Mouse (Mus musculus) splenic B cell, adult 2 months (primary cell): ENCODE data around the gene Gm21969.

Source experiments
- DNase-seq: peaks from one replicate; pipeline ENCODE4 v3.0.0-alpha.2; 2011; ENCODE audit warnings: low read depth, low spot score
- H3K27me3 ChIP-seq: 2 replicates; pipeline ENCODE4 v1.6.1; 2012; ENCODE audit warnings: mild to moderate bottlenecking, low read length, moderate library complexity, mixed read lengths; ENCODE audit not compliant: control insufficient read depth, poor library complexity, insufficient read depth, severe bottlenecking
- H3K36me3 ChIP-seq: 2 replicates; pipeline ENCODE4 v1.6.1; 2012; ENCODE audit warnings: mild to moderate bottlenecking, low read length, moderate library complexity, mixed read lengths; ENCODE audit not compliant: control insufficient read depth, poor library complexity, insufficient read depth, severe bottlenecking

The Gm21969 gene

GRCm38 (mm10) chr4:139580663-139581336, 22.2 kb upstream of the Gm21969 start:
- Histone ChIP-seq H3K36me3 (no peaks in the 10 kb centered on the region), H3K27me3 (no peaks in the 10 kb centered on the region; the same call in 1 of the 2 replicates)
- no peak for DNase-seq

GRCm38 (mm10) chr4:139581427-139582051, 21.4 kb upstream of the Gm21969 start:
- H3K27me3 ChIP-seq = no peaks in the 10 kb centered on the region; the same call in 1 of the 2 replicates
- no peaks in the 10 kb centered on the region for H3K36me3 ChIP-seq
- no peak for DNase-seq

- Histone ChIP-seq H3K27me3 (no peaks in the 10 kb centered on the region; the same call in 1 of the 2 replicates), H3K36me3 (no peaks in the 10 kb centered on the region)
- DNase-seq = no peak
These were observed 20.6 kb upstream of the Gm21969 start for GRCm38 (mm10) chr4:139582346-139582745.

GRCm38 (mm10) chr4:139582903-139583302, 20.1 kb upstream of the Gm21969 start:
- H3K36me3 ChIP-seq = no peaks in the 10 kb centered on the region
- no peak for DNase-seq
- H3K27me3 ChIP-seq = no peaks in the 10 kb centered on the region; the same call in 1 of the 2 replicates

- no peaks in the 10 kb centered on the region; the same call in 1 of the 2 replicates for H3K27me3 ChIP-seq
- H3K36me3 ChIP-seq = no peaks in the 10 kb centered on the region
- DNase-seq = no peak
These were observed 19.2 kb upstream of the Gm21969 start for GRCm38 (mm10) chr4:139583629-139584245.

GRCm38 (mm10) chr4:139584704-139585103, 18.3 kb upstream of the Gm21969 start:
- Histone ChIP-seq H3K27me3 (no peaks in the 10 kb centered on the region; the same call in 1 of the 2 replicates), H3K36me3 (no peaks in the 10 kb centered on the region)
- no peak for DNase-seq

GRCm38 (mm10) chr4:139585713-139586112, 17.3 kb upstream of the Gm21969 start:
- Histone ChIP-seq H3K27me3 (no peaks in the 10 kb centered on the region; the same call in 1 of the 2 replicates), H3K36me3 (no peaks in the 10 kb centered on the region)
- no peak for DNase-seq

GRCm38 (mm10) chr4:139587370-139587769, 15.6 kb upstream of the Gm21969 start:
- no peak for DNase-seq
- H3K36me3 ChIP-seq = no peaks in the 10 kb centered on the region
- H3K27me3 ChIP-seq = no peaks in the 10 kb centered on the region

- Histone ChIP-seq H3K36me3 (no peaks in the 10 kb centered on the region), H3K27me3 (no peaks in the 10 kb centered on the region)
- no peak for DNase-seq
These were observed 15.2 kb upstream of the Gm21969 start for GRCm38 (mm10) chr4:139587773-139588172.

- no peaks in the 10 kb centered on the region for H3K36me3 ChIP-seq
- H3K27me3 ChIP-seq = no peaks in the 10 kb centered on the region
These were observed 13.5 kb upstream of the Gm21969 start for GRCm38 (mm10) chr4:139589351-139590027.

GRCm38 (mm10) chr4:139590446-139590845, 12.5 kb upstream of the Gm21969 start:
- no peaks in the 10 kb centered on the region for H3K27me3 ChIP-seq
- no peak for DNase-seq
- H3K36me3 ChIP-seq = no peaks in the 10 kb centered on the region

More at GRCm38 (mm10) chr4:139589351-139590027, 13.5 kb upstream of the Gm21969 start:
- DNase-seq = no peak

- no peaks in the 10 kb centered on the region for H3K27me3 ChIP-seq
- H3K36me3 ChIP-seq = no peaks in the 10 kb centered on the region
- DNase-seq = no peak
These were observed 10.1 kb upstream of the Gm21969 start for GRCm38 (mm10) chr4:139592895-139593294.

- no peak for DNase-seq
- Histone ChIP-seq H3K27me3 (no peaks in the 10 kb centered on the region), H3K36me3 (no peaks in the 10 kb centered on the region)
These were observed 9.6 kb upstream of the Gm21969 start for GRCm38 (mm10) chr4:139593383-139593782.

- Histone ChIP-seq H3K27me3 (no peaks in the 10 kb centered on the region), H3K36me3 (no peaks in the 10 kb centered on the region)
- DNase-seq = no peak
These were observed 8.9 kb upstream of the Gm21969 start for GRCm38 (mm10) chr4:139594062-139594461.

GRCm38 (mm10) chr4:139596715-139597114, 6.3 kb upstream of the Gm21969 start:
- Histone ChIP-seq H3K27me3 (no peaks in the 10 kb centered on the region), H3K36me3 (no peaks in the 10 kb centered on the region)
- no peak for DNase-seq
